Mouse (Mus musculus): ENCODE measurements around the gene Atp6v1b1.

GRCm38 (mm10) chr6:83744126-83744525 lies 1.3 kb downstream of the Atp6v1b1 start:
- no peak for TF ChIP-seq CTCF (IDR thresholded peaks at IDR 0.05; ENCODE audit: control insufficient read depth, insufficient read depth, low read length)
- TF ChIP-seq POLR2A (IDR thresholded peaks at IDR 0.05; ENCODE audit: borderline replicate concordance, control insufficient read depth, low read depth, low read length): no peak

All from bone marrow, adult 2 months (tissue).